Mouse (Mus musculus): ENCODE results near the gene Exosc2.
A peak's percentile ranks its signal among the peaks of the same experiment; 100 is the strongest.

Exosc2 gene

DNA sequence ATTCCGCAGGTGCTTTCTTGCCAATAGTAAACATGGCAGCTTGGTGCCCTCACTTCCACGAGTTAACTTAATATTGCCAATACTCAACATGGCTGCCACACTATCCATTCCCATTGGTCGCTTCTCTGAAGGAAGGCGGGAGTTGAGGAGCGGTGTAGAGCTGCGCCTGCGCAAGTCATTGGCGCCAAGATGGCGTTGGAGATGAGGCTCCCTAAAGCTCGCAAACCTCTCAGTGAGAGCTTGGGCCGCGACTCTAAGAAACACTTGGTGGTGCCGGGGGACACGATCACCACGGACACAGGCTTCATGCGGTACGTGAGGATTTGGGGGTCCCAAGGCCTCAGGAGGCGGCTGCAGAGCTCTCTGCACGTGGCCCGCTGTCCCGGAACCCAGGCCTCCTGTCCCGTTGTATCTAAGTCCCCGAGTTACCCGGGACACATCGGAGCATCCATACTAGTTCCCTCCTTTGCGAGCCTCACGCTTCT, at the start of gene Exosc2:
Gene Exosc2 (plus strand): TSS at position 165 of the 485 bp plus-strand sequence.
- DNase-seq (ENCODE audit: low read depth) = peak; percentile 99

DNA sequence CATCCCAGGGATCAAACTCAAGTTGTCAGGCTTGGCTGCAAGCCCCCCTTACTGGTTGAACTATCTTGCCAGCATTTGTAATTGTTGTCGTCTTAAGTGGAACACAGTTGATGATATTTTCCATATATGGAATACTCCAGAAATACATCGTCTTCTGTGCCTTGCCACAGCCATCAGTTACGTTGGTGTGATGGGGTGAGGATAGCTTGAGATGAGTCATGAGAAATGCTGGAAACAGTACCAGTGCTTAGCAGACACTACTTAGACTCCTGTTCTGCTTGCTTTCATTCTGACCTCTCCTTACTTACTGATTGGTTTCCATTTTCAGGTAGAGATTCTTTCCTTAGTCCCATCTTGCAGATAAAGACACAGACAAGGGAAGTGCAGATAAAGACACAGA, 37.0 kb upstream of the Exosc2 start:
- no peak for DNase-seq (ENCODE audit: low read depth)

DNA sequence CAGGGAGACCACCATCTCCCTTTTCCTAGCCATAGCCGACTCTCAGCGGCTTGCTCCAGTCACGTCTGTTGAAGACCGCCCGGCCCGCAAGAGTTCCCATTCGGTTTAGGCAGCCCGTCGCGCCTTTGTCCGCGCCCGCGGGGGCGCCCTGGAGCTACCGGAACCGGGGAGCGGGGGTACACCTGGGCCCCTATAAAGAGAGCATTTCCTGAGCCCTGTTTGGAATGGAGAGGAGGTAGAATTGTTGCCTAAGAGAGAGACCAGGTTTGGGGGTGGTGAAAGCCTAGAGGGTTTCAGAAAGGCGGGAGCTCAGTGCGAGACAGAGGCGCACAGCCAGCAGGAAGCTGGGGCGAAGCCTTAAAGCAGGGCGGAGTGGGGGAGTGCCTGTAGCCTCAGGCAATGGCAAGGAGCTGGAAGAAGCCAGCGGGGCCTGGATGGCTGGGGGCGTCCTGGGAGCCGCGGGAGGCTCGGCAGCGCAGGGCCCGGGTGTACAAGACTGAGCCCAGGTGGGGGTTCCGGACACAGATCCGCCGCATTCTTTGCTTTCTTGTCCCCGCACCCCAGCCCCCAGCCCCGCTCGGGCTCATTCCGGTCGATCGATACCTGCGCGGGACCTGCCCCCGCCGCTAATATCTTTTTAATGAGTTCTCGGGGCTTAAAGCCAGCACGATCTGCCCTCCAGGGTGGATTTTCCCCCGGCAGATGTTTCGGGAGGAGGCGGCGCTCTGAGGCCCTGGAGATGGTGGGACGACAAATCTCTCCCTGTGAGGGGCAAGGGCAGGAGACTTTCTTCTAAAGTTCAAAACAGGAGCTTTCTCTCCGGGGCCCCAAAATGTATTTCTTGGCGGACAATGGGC, 35.0 kb upstream of the Exosc2 start:
- no peak for DNase-seq (ENCODE audit: low read depth)

DNA sequence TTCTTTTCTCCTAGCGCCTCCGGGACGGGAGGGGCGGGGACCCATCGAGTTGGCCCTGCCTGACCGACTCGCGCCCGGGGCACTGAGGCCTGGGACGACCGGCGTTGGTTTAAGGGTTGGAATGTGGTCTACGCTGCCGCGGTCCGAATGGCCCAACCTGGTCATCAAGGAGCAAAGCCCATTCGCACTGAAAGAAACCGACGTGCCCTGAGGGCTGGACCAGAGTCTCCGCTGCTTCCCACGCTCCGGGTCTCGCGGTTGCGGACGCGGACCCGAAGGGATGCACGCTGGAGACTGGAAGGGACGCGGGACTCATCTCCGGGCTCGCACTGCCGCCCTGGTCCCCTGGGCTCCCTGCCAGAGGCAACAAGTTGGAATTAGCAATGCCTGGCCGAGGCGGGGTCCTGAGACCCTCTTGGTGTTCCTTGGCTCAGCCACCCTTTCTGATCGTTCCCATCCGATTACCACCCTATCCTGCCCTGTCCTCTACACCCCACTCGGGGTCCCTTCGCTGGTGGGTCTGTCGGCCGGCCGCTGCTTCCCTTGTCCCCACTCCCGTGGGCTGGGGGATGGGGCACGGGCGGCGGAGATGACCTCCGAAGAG, 34.3 kb upstream of the Exosc2 start:
- DNase-seq (ENCODE audit: low read depth) = no peak

DNA sequence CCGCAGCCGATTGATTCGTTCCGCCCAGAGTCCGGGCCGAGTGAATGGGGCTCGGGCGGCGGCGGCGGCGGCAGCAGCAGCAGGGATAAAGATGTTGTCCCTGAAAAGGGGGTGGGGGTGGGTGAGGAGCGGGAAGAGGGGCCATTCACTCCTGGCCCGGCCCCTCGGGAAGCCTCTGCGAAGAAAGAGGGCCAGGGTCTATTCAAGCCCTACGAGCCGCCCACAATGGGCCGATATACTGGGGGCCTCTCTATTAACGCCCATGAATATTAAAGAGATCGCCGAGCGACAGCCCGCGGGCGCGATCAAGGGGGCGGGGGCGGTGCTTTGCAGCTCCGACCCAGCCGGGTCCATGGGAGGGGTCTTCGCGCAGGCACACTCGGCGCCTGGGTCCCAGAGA, 33.8 kb upstream of the Exosc2 start:
- DNase-seq (ENCODE audit: low read depth) = no peak

GRCm38 (mm10) chr2:31637311-31637710, 33.2 kb upstream of the Exosc2 start:
- DNase-seq (ENCODE audit: low read depth) = no peak

DNA sequence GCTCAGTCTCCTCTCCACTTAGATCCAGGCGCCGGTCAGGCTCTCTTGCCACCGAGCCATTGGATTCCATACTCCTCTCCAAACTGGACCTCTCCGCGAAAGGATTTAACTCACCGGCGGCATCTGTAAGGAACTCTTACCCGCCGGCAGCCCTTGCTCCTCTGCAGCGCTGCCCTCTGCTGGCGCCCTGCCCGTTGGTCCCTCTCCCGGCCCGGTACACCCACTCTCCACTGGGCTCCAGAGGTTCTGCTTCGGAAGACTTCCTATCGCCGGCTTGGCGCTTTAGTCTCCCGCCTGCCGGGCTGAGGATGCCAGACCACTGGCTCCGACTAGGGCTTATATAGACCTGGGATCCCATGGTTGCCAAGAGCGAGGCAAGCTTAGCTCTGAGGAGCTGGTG, 32.7 kb upstream of the Exosc2 start:
- DNase-seq (ENCODE audit: low read depth) = peak; percentile 57

DNA sequence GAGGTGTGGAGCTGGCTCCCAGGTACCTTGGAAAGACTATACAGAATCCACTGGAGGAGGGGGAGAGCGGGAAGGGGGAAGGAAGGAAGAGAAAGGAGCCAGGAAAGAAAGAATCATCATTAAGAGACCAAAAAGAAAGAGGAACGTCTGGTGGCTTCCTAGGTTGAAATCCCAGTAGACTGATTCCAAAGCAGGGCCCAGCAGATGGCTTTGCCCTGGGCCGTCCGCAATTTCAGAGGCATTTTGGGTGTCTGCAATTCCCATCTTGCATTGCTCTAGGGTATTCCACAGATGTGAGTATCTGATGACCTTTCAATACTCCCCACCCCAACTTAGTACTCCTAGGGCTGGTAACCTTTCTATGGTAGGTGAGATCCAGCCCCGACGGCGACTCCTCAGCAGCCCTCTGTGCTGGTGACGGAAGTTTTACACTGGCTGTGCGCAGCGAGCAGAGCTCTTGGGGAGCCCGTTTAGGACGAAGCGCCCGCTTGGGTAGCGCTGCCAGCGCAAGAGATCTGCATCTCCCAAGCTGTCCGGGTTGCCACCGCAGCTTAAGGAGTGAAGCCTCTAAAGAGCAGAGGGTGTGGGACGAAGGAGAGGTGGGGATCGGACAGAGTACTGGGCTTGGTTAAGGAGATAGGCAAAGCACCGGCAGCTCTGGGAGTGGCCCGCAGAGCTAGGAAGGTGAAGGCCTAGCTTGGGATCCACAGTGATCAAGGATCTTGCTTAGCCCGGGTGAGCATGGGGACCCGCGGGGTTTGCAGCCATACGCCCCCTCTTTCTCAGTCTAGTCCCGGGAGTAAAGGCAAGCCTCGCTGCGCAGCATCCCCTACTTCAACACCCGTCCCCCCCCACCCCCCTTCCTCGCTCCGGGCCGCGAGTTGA, 31.7 kb upstream of the Exosc2 start:
- DNase-seq (ENCODE audit: low read depth) = no peak

GRCm38 (mm10) chr2:31639466-31639760, 31.1 kb upstream of the Exosc2 start:
- DNase-seq (ENCODE audit: low read depth) = no peak

GRCm38 (mm10) chr2:31639901-31640608, 30.5 kb upstream of the Exosc2 start, which contains the start of gene Prdm12:
Gene Prdm12 (plus strand): TSS chr2:31640037.
- no peak for DNase-seq (ENCODE audit: low read depth)

DNA sequence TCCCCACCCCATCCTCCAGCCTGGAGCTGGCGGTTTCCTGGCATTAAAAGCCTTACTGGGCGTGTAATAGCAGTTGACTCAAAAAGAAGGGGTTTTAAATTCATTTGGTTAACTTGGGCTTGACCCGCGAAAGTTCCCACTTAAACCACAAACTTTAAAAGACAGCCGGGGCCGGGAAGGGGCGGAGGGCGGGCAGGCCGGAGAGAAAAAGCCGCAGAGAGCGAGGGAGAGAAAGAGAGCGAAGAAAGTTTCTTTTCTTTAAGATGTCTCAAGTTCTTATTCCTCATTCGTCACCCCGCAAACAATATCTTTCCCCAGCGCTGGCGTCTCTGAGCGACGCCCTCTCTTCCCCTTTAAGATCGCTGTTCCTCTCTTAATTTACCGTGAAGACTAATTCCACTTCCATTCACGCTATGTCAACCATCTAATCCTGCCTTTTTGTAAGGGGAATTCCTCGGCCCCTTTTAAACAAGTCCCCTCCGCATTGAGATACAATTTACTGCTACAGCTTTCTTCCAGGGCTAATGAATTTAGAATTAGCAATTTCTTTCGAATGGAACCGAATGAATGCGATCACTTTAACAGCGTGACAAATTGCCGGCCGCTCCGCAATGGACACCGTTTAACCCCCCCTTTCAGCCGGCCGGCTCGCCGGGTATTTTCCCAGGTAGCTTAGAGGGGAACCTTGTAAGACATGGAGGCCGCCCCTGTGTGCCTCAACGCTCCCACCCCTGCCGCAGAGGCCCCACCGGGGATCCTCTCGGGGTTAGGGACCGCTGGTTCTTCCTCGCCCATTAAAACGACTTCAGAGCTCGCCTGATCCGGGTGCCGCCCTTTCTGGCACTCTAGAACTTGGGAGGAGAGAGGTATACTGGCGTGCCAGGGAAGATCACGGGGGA, 29.7 kb upstream of the Exosc2 start:
- DNase-seq (ENCODE audit: low read depth) = peak; percentile 18

DNA sequence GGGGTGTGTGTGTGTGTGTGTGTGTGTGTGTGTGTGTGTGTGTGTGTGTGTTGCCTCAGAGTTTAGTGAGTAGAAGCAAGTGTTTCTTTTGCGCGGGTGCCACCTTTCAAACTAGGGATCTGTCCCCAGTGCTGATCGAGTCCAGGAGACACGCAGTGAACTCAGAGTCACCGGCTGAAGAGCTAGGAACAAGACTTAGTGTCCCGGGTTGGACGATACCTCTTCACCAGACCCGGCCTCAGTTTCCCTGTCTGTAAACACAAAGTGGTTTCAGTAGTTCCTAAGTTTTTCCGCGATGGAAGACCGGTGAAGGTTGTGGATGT, 29.0 kb upstream of the Exosc2 start:
- no peak for DNase-seq (ENCODE audit: low read depth)

- DNase-seq (ENCODE audit: low read depth) = no peak
Measured at GRCm38 (mm10) chr2:31641929-31642328, 28.6 kb upstream of the Exosc2 start.

DNA sequence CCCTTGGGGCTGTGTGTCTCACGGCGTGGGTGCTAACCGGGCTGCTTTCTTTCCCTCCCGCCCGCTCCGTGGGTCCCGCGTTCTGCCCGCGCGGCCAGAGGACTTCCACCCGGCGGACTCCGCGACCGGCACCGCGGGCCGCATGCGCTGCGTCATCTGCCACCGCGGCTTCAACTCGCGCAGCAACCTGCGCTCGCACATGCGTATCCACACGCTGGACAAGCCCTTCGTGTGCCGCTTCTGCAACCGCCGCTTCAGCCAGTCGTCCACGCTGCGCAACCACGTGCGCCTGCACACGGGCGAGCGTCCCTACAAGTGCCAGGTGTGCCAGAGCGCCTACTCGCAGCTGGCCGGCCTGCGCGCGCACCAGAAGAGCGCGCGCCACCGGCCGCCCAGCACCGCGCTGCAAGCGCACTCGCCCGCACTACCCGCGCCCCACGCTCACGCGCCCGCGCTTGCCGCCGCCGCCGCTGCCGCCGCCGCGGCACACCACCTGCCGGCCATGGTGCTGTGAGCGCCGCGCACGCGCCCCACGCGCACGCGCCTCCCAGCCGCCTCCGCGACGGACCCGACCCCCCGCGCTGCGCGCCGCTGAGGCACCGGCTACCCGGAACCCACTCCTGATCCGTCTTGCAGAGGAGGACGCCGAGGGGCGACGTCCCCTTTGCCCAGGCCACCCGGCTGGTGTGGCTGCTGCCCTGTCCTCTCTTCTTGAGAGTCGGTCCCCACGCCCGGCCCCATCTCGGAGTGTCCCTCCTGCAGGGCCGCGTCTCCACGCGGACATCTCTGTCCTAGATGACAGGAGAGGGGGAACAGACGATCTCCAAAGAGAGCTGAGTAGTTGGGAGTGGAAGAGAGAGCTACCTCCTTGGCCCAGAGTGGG, 16.3 kb upstream of the Exosc2 start:
- DNase-seq (ENCODE audit: low read depth) = no peak

DNA sequence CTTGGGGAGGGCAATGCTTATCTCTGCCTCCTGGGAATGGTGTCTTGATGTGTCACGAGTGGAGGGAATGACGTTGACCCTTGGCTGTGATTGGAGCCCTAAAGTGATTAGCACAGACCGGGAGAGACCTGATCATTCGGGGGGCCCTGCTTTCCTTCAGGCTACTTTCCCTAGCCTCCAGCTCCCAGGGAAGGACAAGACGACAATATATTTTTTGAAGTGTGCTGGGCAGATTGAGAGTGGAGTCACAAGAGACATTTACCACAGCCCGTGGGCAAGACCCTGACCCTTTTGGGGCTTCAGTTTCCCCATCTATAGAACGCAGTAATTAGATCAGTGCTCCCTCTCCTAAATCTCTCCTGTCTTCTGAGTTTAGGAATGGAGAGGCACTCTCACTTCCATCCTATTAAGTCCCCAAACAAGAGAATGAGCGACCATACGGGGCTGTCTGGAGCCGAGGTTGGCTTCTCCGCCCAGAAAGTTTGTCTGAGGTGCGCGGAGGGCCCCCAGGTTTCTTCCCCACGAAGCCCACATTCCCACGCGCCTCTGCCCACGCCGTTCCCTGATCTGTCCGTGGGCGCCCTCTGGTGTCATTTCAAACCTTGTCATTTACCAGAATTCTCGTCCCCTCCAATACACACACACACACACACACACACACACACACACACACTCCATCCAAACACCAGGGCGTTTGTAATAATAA, 15.5 kb upstream of the Exosc2 start:
- DNase-seq (ENCODE audit: low read depth) = peak; percentile 59

DNA sequence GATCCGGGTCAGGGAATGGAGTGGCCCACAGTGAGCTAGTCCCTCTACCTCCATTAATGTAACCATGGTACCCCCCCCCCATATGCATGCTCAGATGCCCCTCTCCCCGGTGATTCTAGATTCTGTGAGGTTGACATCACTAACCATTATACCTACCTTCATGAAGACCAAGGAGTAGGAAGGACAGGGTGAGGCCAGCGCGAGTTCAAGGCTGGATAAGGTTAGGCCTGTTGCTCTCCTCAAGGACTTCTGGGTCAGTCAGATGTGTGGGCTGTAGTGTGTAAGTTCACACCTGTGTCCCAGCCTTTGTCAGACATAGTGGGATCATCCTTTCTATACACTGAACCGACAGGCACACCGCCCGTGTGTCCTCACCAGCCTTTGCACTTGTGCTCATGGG, 14.1 kb upstream of the Exosc2 start:
- no peak for DNase-seq (ENCODE audit: low read depth)

- DNase-seq (ENCODE audit: low read depth) = no peak
Measured at GRCm38 (mm10) chr2:31662939-31663803, 7.3 kb upstream of the Exosc2 start.

GRCm38 (mm10) chr2:31663804-31664180, 6.7 kb upstream of the Exosc2 start:
- DNase-seq (ENCODE audit: low read depth) = no peak
